In the genomic region with DNA sequence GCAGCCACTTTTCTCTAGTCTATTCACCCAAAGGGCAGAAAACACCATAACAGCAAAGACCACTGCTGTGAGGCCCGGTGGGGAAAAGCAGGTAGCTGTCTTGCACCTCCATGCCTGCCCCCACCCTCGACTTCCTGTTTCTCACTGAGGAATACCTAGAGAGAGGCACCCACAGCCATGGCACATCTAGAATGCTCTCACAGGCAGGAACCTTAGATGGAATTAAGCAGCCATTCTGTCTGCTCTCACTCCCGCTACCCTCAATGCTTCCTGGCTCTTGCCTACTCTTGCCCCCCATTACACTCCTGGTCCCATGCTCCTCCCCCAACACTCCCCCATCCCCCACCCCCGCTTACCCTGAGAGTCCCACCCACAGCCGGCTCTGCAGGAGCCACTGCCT, we compare ENCODE assay signal across 21 mouse cellular contexts. TPM values are rescaled to one million over a fixed set of nuclear protein-coding genes. Genes with fewer than 3 reads are reported as not detected.
A peak's percentile ranks its signal among the peaks of the same experiment; 100 is the strongest.
DNase-seq lines count a peak whose midpoint lies in the region; ATAC-seq and TF ChIP-seq lines count a peak whose summit lies in the region.
"Had no signal": no experiment of that assay in that cellular context is flagged by ENCODE, and none has a peak within 500 bp of the region (broad histone marks: within the 10 kb centered on the region; RNA-seq: fewer than 3 reads in every experiment).

No protein-coding gene starts in this region.

- H3K4me2 ChIP-seq in forebrain, postnatal 0 days (ENCODE audit: low read depth) = no peak overlapping the region
- H3K4me2 ChIP-seq in forebrain, embryonic 16.5 days (ENCODE audit: low read length) = no peak overlapping the region
- no peak overlapping the region for H3K4me2 ChIP-seq in hindbrain, embryonic 14.5 days (replicated peaks)
- H3K4me2 ChIP-seq in neural tube, embryonic 13.5 days = no peak overlapping the region
- H3K4me2 ChIP-seq in liver, postnatal 0 days (ENCODE audit: low read depth, low read length) = no peak overlapping the region
- H3K4me2 ChIP-seq: intestine, embryonic 15.5 days; limb, embryonic 15.5 days; stomach, embryonic 15.5 days had no signal

- no peaks in the 10 kb centered on the region for H3K27me3 ChIP-seq in forebrain, postnatal 0 days (ENCODE audit: insufficient read depth, low read length)
- H3K27me3 ChIP-seq in forebrain, embryonic 16.5 days (replicated peaks; ENCODE audit: control insufficient read depth, insufficient read depth, low read length) = no peaks in the 10 kb centered on the region
- H3K27me3 ChIP-seq in hindbrain, embryonic 14.5 days (ENCODE audit: control insufficient read depth, insufficient read depth, low read length) = no peaks in the 10 kb centered on the region
- peaks cover 23% of the 10 kb centered on the region for H3K27me3 ChIP-seq in midbrain, embryonic 10.5 days (ENCODE audit: low read depth, poor library complexity, severe bottlenecking)
- H3K27me3 ChIP-seq in neural tube, embryonic 13.5 days = no peaks in the 10 kb centered on the region
- H3K27me3 ChIP-seq in liver, postnatal 0 days (ENCODE audit: insufficient read depth, low read length) = no peaks in the 10 kb centered on the region
- H3K27me3 ChIP-seq: intestine, embryonic 15.5 days; limb, embryonic 15.5 days; stomach, embryonic 15.5 days had no signal

- DNase-seq in forebrain, postnatal 0 days = no peak
- DNase-seq in hindbrain, embryonic 14.5 days (ENCODE audit: low spot score) = no peak
- no peak for DNase-seq in midbrain, embryonic 10.5 days (ENCODE audit: low spot score)
- DNase-seq in liver, postnatal 0 days = no peak
- DNase-seq in thymus, postnatal 25 days = no peak
- DNase-seq: gastrocnemius, postnatal 25 days; heart, adult 2 months; heart, postnatal 36 days; kidney, adult 9 months; lung, postnatal 10 days; thymus, adult 2 months had no signal

- WGBS in forebrain, postnatal 0 days = 66% methylated on average over 5 of the region's 5 CpGs
- 64% methylated on average over 5 of the region's 5 CpGs for WGBS in forebrain, embryonic 16.5 days
- 62% methylated on average over 5 of the region's 5 CpGs for WGBS in hindbrain, embryonic 14.5 days
- 60% methylated on average over 5 of the region's 5 CpGs for WGBS in midbrain, embryonic 10.5 days
- 61% methylated on average over 5 of the region's 5 CpGs for WGBS in neural tube, embryonic 13.5 days
- WGBS in liver, postnatal 0 days (ENCODE audit: insufficient replicate concordance) = 44% methylated on average over 5 of the region's 5 CpGs

- H3K9ac ChIP-seq in forebrain, postnatal 0 days = no peak overlapping the region
- no peak overlapping the region for H3K9ac ChIP-seq in forebrain, embryonic 16.5 days (replicated peaks; ENCODE audit: low read depth, low read length)
- H3K9ac ChIP-seq in hindbrain, embryonic 14.5 days = peak overlapping the region; percentile 39; the same call in 1 of the 2 replicates
- H3K9ac ChIP-seq in neural tube, embryonic 13.5 days = no peak overlapping the region
- no peak overlapping the region for H3K9ac ChIP-seq in liver, postnatal 0 days (replicated peaks)
- H3K9ac ChIP-seq: intestine, embryonic 15.5 days; limb, embryonic 15.5 days; stomach, embryonic 15.5 days had no signal

- peak; percentile 6; the same call in 1 of the 2 replicates for ATAC-seq in forebrain, postnatal 0 days
- no peak for ATAC-seq in forebrain, embryonic 16.5 days
- peak; percentile 6; the same call in 1 of the 2 replicates for ATAC-seq in hindbrain, embryonic 14.5 days (ENCODE audit: low FRiP score)
- ATAC-seq in neural tube, embryonic 13.5 days (ENCODE audit: low read depth) = 0 out of 2 replicates have a peak, but pooled peaks have one; percentile 11
- ATAC-seq in liver, postnatal 0 days = no peak
- ATAC-seq: forebrain, embryonic 14.5 days; intestine, embryonic 15.5 days had no signal

- TF ChIP-seq EP300 in liver, postnatal 0 days (IDR thresholded peaks at IDR 0.05; ENCODE audit: low read depth) = no peak

- H3K27ac ChIP-seq in forebrain, postnatal 0 days (ENCODE audit: low read depth, low read length) = peak overlapping the region; percentile 64; the same call in 1 of the 2 replicates
- H3K27ac ChIP-seq in forebrain, embryonic 16.5 days (ENCODE audit: low read length) = no peak overlapping the region
- peak overlapping the region; percentile 86 for H3K27ac ChIP-seq in hindbrain, embryonic 14.5 days
- H3K27ac ChIP-seq in midbrain, embryonic 10.5 days (replicated peaks) = peak overlapping the region; percentile 75
- peak overlapping the region; percentile 77 for H3K27ac ChIP-seq in neural tube, embryonic 13.5 days (replicated peaks)
- no peak overlapping the region for H3K27ac ChIP-seq in liver, postnatal 0 days (ENCODE audit: low read depth)
- H3K27ac ChIP-seq: heart, adult 2 months; intestine, embryonic 15.5 days; limb, embryonic 15.5 days; stomach, embryonic 15.5 days had no signal

- H3K4me3 ChIP-seq in forebrain, postnatal 0 days (ENCODE audit: low read depth, low read length) = no peak overlapping the region
- H3K4me3 ChIP-seq in forebrain, embryonic 16.5 days (replicated peaks; ENCODE audit: low read length) = no peak overlapping the region
- H3K4me3 ChIP-seq in hindbrain, embryonic 14.5 days (replicated peaks; ENCODE audit: low read length) = no peak overlapping the region
- H3K4me3 ChIP-seq in midbrain, embryonic 10.5 days = no peak overlapping the region
- no peak overlapping the region for H3K4me3 ChIP-seq in neural tube, embryonic 13.5 days
- no peak overlapping the region for H3K4me3 ChIP-seq in liver, postnatal 0 days (ENCODE audit: low read depth, low read length)
- H3K4me3 ChIP-seq: heart, adult 2 months; intestine, embryonic 15.5 days; limb, embryonic 15.5 days; stomach, embryonic 15.5 days had no signal

- no peak for TF ChIP-seq CTCF in forebrain, postnatal 0 days (IDR thresholded peaks at IDR 0.05; ENCODE audit: low read depth)
- TF ChIP-seq CTCF in liver, postnatal 0 days (IDR thresholded peaks at IDR 0.05; ENCODE audit: low read depth) = no peak

- peaks cover 8% of the 10 kb centered on the region; the same call in 1 of the 2 replicates for H3K4me1 ChIP-seq in forebrain, postnatal 0 days (ENCODE audit: insufficient read depth)
- peaks cover 12% of the 10 kb centered on the region for H3K4me1 ChIP-seq in forebrain, embryonic 16.5 days (replicated peaks; ENCODE audit: control insufficient read depth, insufficient read depth, low read length)
- H3K4me1 ChIP-seq in hindbrain, embryonic 14.5 days (replicated peaks; ENCODE audit: control insufficient read depth, insufficient read depth, low read length) = peaks cover 15% of the 10 kb centered on the region
- peaks cover 42% of the 10 kb centered on the region for H3K4me1 ChIP-seq in midbrain, embryonic 10.5 days
- peaks cover 46% of the 10 kb centered on the region for H3K4me1 ChIP-seq in neural tube, embryonic 13.5 days (replicated peaks)
- H3K4me1 ChIP-seq in liver, postnatal 0 days (ENCODE audit: insufficient read depth) = no peaks in the 10 kb centered on the region
- H3K4me1 ChIP-seq: intestine, embryonic 15.5 days; limb, embryonic 15.5 days; stomach, embryonic 15.5 days had no signal

- no peaks in the 10 kb centered on the region for H3K36me3 ChIP-seq in forebrain, postnatal 0 days (ENCODE audit: insufficient read depth)
- no peaks in the 10 kb centered on the region for H3K36me3 ChIP-seq in forebrain, embryonic 16.5 days (ENCODE audit: control insufficient read depth, insufficient read depth)
- no peaks in the 10 kb centered on the region for H3K36me3 ChIP-seq in hindbrain, embryonic 14.5 days (replicated peaks; ENCODE audit: control insufficient read depth, insufficient read depth)
- H3K36me3 ChIP-seq in midbrain, embryonic 10.5 days = no peaks in the 10 kb centered on the region
- no peaks in the 10 kb centered on the region for H3K36me3 ChIP-seq in neural tube, embryonic 13.5 days
- H3K36me3 ChIP-seq in liver, postnatal 0 days (replicated peaks; ENCODE audit: insufficient read depth, low read length) = no peaks in the 10 kb centered on the region
- H3K36me3 ChIP-seq: intestine, embryonic 15.5 days; limb, embryonic 15.5 days; stomach, embryonic 15.5 days had no signal

- no peaks in the 10 kb centered on the region for H3K9me3 ChIP-seq in forebrain, postnatal 0 days (ENCODE audit: low read length)
- H3K9me3 ChIP-seq in forebrain, embryonic 16.5 days (ENCODE audit: control insufficient read depth, low read length) = no peaks in the 10 kb centered on the region
- no peaks in the 10 kb centered on the region for H3K9me3 ChIP-seq in hindbrain, embryonic 14.5 days (ENCODE audit: control insufficient read depth, low read length)
- H3K9me3 ChIP-seq in midbrain, embryonic 10.5 days (replicated peaks) = no peaks in the 10 kb centered on the region
- no peaks in the 10 kb centered on the region for H3K9me3 ChIP-seq in neural tube, embryonic 13.5 days
- no peaks in the 10 kb centered on the region for H3K9me3 ChIP-seq in liver, postnatal 0 days (ENCODE audit: low read length)
- H3K9me3 ChIP-seq: intestine, embryonic 15.5 days; limb, embryonic 15.5 days; stomach, embryonic 15.5 days had no signal

RNA-seq across cellular contexts. Expression of gene Rbfox3, which starts 20.9 kb away (rescaled TPM):
- 37.3 and 43.7 TPM in 2 replicates for total RNA-seq in forebrain, postnatal 0 days (2014; rRNA removed)
- polyA plus RNA-seq in forebrain, postnatal 0 days (2015; fragmentation: Nextera tagmentation; extraction: Ambion mirVana) = 72.7 and 82.3 TPM in 2 replicates
- polyA plus RNA-seq in forebrain, embryonic 16.5 days (2015; fragmentation: Nextera tagmentation; extraction: Ambion mirVana) = 46.4 and 56.3 TPM in 2 replicates
- 64.7 and 69.3 TPM in 2 replicates for polyA plus RNA-seq in hindbrain, embryonic 14.5 days (2014; fragmentation: Nextera tagmentation; extraction: Ambion mirVana)
- polyA plus RNA-seq in midbrain, embryonic 10.5 days (2016; fragmentation: Nextera tagmentation; extraction: Ambion mirVana) = 7.6 and 8.3 TPM in 2 replicates
- 69.4 and 71.2 TPM in 2 replicates for polyA plus RNA-seq in neural tube, embryonic 13.5 days (2015; fragmentation: Nextera tagmentation; extraction: Ambion mirVana)
- 0.72 and 0.73 TPM in 2 replicates for polyA plus RNA-seq in liver, postnatal 0 days (2015; fragmentation: Nextera tagmentation; extraction: Ambion mirVana)
- total RNA-seq: common myeloid progenitor, adult 5-6 weeks; megakaryocyte progenitor cell, adult 5-6 weeks; monocyte, adult 5-6 weeks; neutrophil, adult 5-6 weeks had no signal
- polyA plus RNA-seq: heart, adult 2 months had no signal

Comparison
In these comparisons a context has a peak if more than half of its experiments do, and no peak if none do; other contexts are left out.
1. ATAC-seq: peak in forebrain, postnatal 0 days (single experiment), hindbrain, embryonic 14.5 days (single experiment) and neural tube, embryonic 13.5 days (single experiment); none in forebrain, embryonic 16.5 days (single experiment) and liver, postnatal 0 days (single experiment).
2. H3K27ac ChIP-seq: peak in forebrain, postnatal 0 days (single experiment), hindbrain, embryonic 14.5 days (single experiment), midbrain, embryonic 10.5 days (single experiment) and neural tube, embryonic 13.5 days (single experiment); none in forebrain, embryonic 16.5 days (single experiment) and liver, postnatal 0 days (single experiment).